Mouse (Mus musculus): Measurements from ENCODE around the gene Agrp. TPM values are rescaled to one million over a fixed set of nuclear protein-coding genes. Genes with fewer than 3 reads are reported as not detected.

Agrp gene
- polyA plus RNA-seq, 1 experiment, result 0.47 TPM

DNA sequence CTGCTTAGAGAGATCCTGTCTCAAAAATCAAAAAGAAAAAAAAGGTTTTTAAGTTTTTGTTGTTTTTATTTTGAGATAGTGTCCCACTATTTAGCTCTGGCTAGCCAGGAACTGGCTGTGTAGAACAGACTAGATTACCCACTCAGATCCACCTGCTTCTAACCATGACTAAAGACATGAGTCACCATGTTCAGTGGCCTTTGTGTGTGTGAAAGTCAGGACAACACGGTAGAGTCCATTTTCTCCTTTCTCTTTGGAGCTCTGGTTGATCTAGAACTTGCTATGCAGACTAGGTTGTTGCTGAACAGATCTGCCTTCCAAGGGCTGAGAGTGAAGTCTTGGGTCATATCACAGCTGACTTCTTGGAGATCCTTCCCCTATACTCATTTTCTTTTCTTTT lies 2.6 kb upstream of the Agrp start:
- H3K79me2 ChIP-seq (ENCODE audit: control insufficient read depth, insufficient read depth), result peaks cover 75% of the 10 kb centered on the region
- H3K36me3 ChIP-seq (ENCODE audit: control insufficient read depth, insufficient read depth), result peaks cover 10% of the 10 kb centered on the region
- peak overlapping the region; percentile 55 for H3K4me2 ChIP-seq (ENCODE audit: low read depth)
- no peak overlapping the region for H3K4me3 ChIP-seq
- no peaks in the 10 kb centered on the region for H3K27me3 ChIP-seq (ENCODE audit: control insufficient read depth, insufficient read depth, insufficient read length)
- TF ChIP-seq USF1 (IDR thresholded peaks at IDR 0.05; ENCODE audit: low read depth), result no peak
- TF ChIP-seq MYOD1 (IDR thresholded peaks at IDR 0.05; ENCODE audit: control insufficient read depth in 1 of 3, insufficient read length in 2 of 3, low read depth in 2 of 3), result peak in 2 of 3 experiments; percentile 24 to 26
- H3ac ChIP-seq (ENCODE audit: control insufficient read depth, insufficient read length), result no peak overlapping the region

DNA sequence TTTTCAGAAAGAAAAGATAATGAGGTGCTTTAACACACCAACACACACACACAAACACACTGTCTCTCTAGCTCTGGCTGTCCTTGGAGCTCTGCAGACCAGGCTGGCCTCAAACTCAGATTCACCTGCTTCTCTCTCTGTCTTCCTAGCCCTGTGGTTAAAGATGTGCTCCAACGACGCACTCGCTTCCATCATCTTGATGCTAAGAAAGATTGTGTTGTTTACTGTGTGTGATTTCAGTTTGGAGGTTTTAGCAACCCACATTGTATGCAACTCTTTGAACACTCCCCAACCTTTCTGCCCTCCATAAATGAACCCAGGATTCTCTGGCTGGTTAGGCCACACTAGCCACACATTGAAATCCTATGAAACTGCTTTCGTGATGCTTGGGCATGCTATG lies 1.3 kb upstream of the Agrp start:
- peak overlapping the region; percentile 63 for H3K4me3 ChIP-seq
- no peak for TF ChIP-seq MYOG (IDR thresholded peaks at IDR 0.05; ENCODE audit: control insufficient read depth in 1 of 3, insufficient read depth in 1 of 3, insufficient read length in 2 of 3, low read depth in 2 of 3)
- no peak for TF ChIP-seq POLR2A (IDR thresholded peaks at IDR 0.05; ENCODE audit: insufficient read length, low read depth)
- no peak for TF ChIP-seq SRF (IDR thresholded peaks at IDR 0.05; ENCODE audit: control insufficient read depth, insufficient read length, low read depth)
- no peak for TF ChIP-seq MYOD1 (IDR thresholded peaks at IDR 0.05; ENCODE audit: control insufficient read depth in 1 of 3, insufficient read length in 2 of 3, low read depth in 2 of 3)
- TF ChIP-seq TCF3 (IDR thresholded peaks at IDR 0.05; ENCODE audit: insufficient read length, low read depth), result no peak
- no peak for TF ChIP-seq TCF12 (IDR thresholded peaks at IDR 0.05; ENCODE audit: insufficient read depth, poor library complexity, severe bottlenecking)
- TF ChIP-seq E2F4 (IDR thresholded peaks at IDR 0.05; ENCODE audit: insufficient read depth), result no peak
- no peak for TF ChIP-seq MAX (IDR thresholded peaks at IDR 0.05; ENCODE audit: low read depth)
- TF ChIP-seq USF1 (IDR thresholded peaks at IDR 0.05; ENCODE audit: low read depth), result no peak
- TF ChIP-seq CEBPB (IDR thresholded peaks at IDR 0.05; ENCODE audit: insufficient read depth, poor library complexity, severe bottlenecking), result no peak
- TF ChIP-seq REST (IDR thresholded peaks at IDR 0.05; ENCODE audit: insufficient read depth, insufficient read length), result no peak
- H3K4me2 ChIP-seq (ENCODE audit: low read depth), result peak overlapping the region; percentile 75

DNA sequence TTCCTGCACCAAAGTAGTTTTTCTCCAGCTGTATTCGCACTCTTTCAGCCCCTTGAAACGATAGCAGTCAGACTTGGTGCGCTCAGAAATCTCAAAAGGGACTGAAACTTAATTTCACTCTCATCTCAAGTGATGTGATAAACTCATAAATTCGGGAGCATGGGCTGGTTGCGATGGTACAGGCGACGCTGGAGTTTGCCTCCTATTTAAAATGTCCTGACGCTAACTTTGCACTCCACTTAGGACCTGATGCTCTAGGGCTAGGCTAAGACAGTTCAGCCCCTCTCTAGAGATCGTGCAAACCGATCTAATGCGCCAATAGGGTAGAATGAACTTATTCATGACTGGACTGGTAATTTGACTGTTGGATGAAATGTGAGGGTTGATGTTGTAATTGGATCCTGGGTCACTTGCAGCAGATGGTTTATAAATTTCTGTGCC lies 428 bp upstream of the Agrp start:
- Histone ChIP-seq H3K36me3 (ENCODE audit: control insufficient read depth, insufficient read depth) (no peaks in the 10 kb centered on the region), H3K4me3 (peak overlapping the region; percentile 63), H3K27me3 (ENCODE audit: control insufficient read depth, insufficient read depth, insufficient read length) (no peaks in the 10 kb centered on the region), H3K79me2 (ENCODE audit: control insufficient read depth, insufficient read depth) (peaks cover 53% of the 10 kb centered on the region), H3K4me2 (ENCODE audit: low read depth) (peak overlapping the region; percentile 75), H3ac (ENCODE audit: control insufficient read depth, insufficient read length) (peak overlapping the region; percentile 94)
- TF ChIP-seq REST (IDR thresholded peaks at IDR 0.05; ENCODE audit: insufficient read depth, insufficient read length) (no peak), TCF12 (IDR thresholded peaks at IDR 0.05; ENCODE audit: insufficient read depth, poor library complexity, severe bottlenecking) (no peak), E2F4 (IDR thresholded peaks at IDR 0.05; ENCODE audit: insufficient read depth) (no peak), TCF3 (IDR thresholded peaks at IDR 0.05; ENCODE audit: insufficient read length, low read depth) (no peak), MYOG (IDR thresholded peaks at IDR 0.05; ENCODE audit: control insufficient read depth in 1 of 3, insufficient read depth in 1 of 3, insufficient read length in 2 of 3, low read depth in 2 of 3) (no peak), USF1 (IDR thresholded peaks at IDR 0.05; ENCODE audit: low read depth) (no peak), MYOD1 (IDR thresholded peaks at IDR 0.05; ENCODE audit: control insufficient read depth in 1 of 3, insufficient read length in 2 of 3, low read depth in 2 of 3) (no peak), SRF (IDR thresholded peaks at IDR 0.05; ENCODE audit: control insufficient read depth, insufficient read length, low read depth) (no peak), MAX (IDR thresholded peaks at IDR 0.05; ENCODE audit: low read depth) (no peak), POLR2AphosphoS2 (IDR thresholded peaks at IDR 0.05; ENCODE audit: insufficient read length, low read depth) (no peak), POLR2A (IDR thresholded peaks at IDR 0.05; ENCODE audit: insufficient read length, low read depth) (no peak), CEBPB (IDR thresholded peaks at IDR 0.05; ENCODE audit: insufficient read depth, poor library complexity, severe bottlenecking) (no peak)

More for the DNA sequence above, 1.3 kb upstream of the Agrp start:
- Histone ChIP-seq H3K79me2 (ENCODE audit: control insufficient read depth, insufficient read depth) (peaks cover 62% of the 10 kb centered on the region), H3ac (ENCODE audit: control insufficient read depth, insufficient read length) (no peak overlapping the region), H3K36me3 (ENCODE audit: control insufficient read depth, insufficient read depth) (peaks cover 3% of the 10 kb centered on the region), H3K27me3 (ENCODE audit: control insufficient read depth, insufficient read depth, insufficient read length) (no peaks in the 10 kb centered on the region)

DNA sequence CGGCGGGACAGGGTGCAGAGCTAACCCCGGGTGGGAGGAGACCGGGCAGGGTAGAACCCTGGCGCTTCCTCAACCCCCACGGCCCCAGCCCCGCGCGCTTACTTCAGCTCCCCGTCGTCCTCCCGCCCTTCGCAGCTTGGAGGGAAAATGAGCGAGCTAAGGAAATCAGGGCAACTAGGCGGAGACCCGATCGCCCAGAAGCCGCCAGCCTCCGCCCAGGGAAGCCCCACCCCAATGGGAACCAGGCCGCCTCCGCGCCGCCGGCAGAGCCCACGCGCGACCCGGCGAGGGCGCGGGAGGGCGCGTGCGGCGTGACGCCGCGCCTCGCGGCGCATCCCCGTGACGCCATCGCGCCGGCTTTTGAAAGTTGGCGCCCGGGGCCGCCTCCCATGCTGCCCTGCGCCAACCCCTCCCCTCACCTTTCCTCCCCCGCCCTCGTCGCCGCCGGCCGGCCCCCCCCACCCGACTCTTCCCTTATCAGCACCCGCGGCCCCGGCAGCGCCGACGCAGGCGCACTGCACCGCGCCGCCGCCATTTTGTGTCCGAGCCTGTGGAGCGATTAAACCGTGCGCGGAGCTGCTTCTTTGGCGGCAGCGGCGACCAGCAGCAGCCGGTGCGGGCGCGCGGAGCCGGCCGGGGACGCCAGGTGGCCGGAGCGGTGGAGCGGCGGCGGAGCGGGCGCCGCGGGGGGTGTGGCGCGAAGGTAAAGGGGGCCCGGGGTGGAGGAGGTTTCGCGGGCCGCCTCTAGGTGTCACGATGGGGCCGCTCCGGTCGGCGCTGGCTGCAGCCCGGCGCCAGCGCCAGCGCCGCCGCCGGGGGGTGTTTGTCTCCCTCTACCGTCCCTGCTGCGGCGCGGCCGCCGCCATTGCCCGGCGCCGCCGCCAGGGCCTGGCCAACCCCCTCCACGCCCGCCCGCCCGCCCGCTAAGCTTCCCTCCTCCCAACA lies 903 bp downstream of the Agrp start, which contains the start of gene Ctcf:
Ctcf (plus strand) TSS at position 551 of the 945 bp plus-strand sequence.
- H3K36me3 ChIP-seq (ENCODE audit: control insufficient read depth, insufficient read depth), result no peaks in the 10 kb centered on the region
- H3ac ChIP-seq (ENCODE audit: control insufficient read depth, insufficient read length), result peak within 1 kb of the TSS; percentile 94
- H3K4me2 ChIP-seq (ENCODE audit: low read depth), result peak within 1 kb of the TSS; percentile 81
- peaks cover 45% of the 10 kb centered on the region for H3K79me2 ChIP-seq (ENCODE audit: control insufficient read depth, insufficient read depth)
- no peaks in the 10 kb centered on the region for H3K27me3 ChIP-seq (ENCODE audit: control insufficient read depth, insufficient read depth, insufficient read length)
- TF ChIP-seq MYOG (IDR thresholded peaks at IDR 0.05; ENCODE audit: control insufficient read depth in 1 of 3, insufficient read depth in 1 of 3, insufficient read length in 2 of 3, low read depth in 2 of 3) (no peak), POLR2A (IDR thresholded peaks at IDR 0.05; ENCODE audit: insufficient read length, low read depth) (peak; percentile 46), SRF (IDR thresholded peaks at IDR 0.05; ENCODE audit: control insufficient read depth, insufficient read length, low read depth) (no peak), POLR2AphosphoS2 (IDR thresholded peaks at IDR 0.05; ENCODE audit: insufficient read length, low read depth) (peak; percentile 49), REST (IDR thresholded peaks at IDR 0.05; ENCODE audit: insufficient read depth, insufficient read length) (no peak), TCF3 (IDR thresholded peaks at IDR 0.05; ENCODE audit: insufficient read length, low read depth) (no peak), MYOD1 (IDR thresholded peaks at IDR 0.05; ENCODE audit: control insufficient read depth in 1 of 3, insufficient read length in 2 of 3, low read depth in 2 of 3) (peak in 1 of 3 experiments; percentile 17), USF1 (IDR thresholded peaks at IDR 0.05; ENCODE audit: low read depth) (no peak), E2F4 (IDR thresholded peaks at IDR 0.05; ENCODE audit: insufficient read depth) (peak; percentile 93), TCF12 (IDR thresholded peaks at IDR 0.05; ENCODE audit: insufficient read depth, poor library complexity, severe bottlenecking) (no peak), MAX (IDR thresholded peaks at IDR 0.05; ENCODE audit: low read depth) (no peak), CEBPB (IDR thresholded peaks at IDR 0.05; ENCODE audit: insufficient read depth, poor library complexity, severe bottlenecking) (no peak)
- H3K4me3 ChIP-seq, result peak within 1 kb of the TSS; percentile 63
